Mouse (Mus musculus): ENCODE data around the gene Catsperd.

DNA sequence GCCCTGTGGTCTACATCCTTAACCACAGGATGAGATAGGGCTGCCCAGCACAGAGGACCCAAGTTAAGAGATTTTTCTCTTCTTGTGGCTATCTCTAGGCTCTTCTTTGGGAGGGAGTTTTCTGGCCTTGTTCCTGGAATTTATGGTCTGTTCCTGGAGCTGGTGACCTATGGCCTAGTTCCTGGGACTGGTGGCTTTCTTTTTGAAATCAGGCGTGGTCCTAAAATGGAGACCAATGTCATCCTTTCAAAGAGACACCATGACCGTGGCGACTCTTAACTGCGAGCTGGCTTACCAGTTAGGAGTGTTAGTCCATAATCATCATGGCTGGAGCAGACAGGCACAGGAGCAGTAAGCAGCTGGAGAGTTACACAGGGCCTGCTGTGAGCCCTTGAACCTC is 38.4 kb downstream of the Catsperd start:
- no peak for TF ChIP-seq POLR2A (IDR thresholded peaks at IDR 0.05; ENCODE audit: borderline replicate concordance, low read depth, low read length)
- TF ChIP-seq CTCF (IDR thresholded peaks at IDR 0.05; ENCODE audit: low read depth, low read length): no peak
